Mouse (Mus musculus) kidney, adult 2 months (tissue): ENCODE data around the gene Hormad2. TPM values are rescaled to one million over a fixed set of nuclear protein-coding genes. Genes with fewer than 3 reads are reported as not detected.

Experiments used
- DNase-seq: peaks from one replicate; pipeline ENCODE4 v3.0.0; 2021
- H3K27ac ChIP-seq: fragments of 200-500 bp; 2 replicates; pipeline ENCODE4 v1.5.1; 2012; ENCODE audit warnings: low read depth, low read length, control low read depth, inconsistent platforms; ENCODE audit not compliant: insufficient read depth
- H3K27me3 ChIP-seq: fragments of 200-500 bp; replicated peaks from 2 replicates; pipeline ENCODE4 v1.6.1; 2012; ENCODE audit warnings: mild to moderate bottlenecking, moderate library complexity, low read length, inconsistent platforms; ENCODE audit not compliant: control insufficient read depth, insufficient read depth
- H3K36me3 ChIP-seq: fragments of 200-500 bp; 2 replicates; pipeline ENCODE4 v1.6.1; 2012; ENCODE audit warnings: mild to moderate bottlenecking, moderate library complexity, low read length, inconsistent platforms; ENCODE audit not compliant: control insufficient read depth, insufficient read depth
- H3K4me1 ChIP-seq: fragments of 200-500 bp; 2 replicates; pipeline ENCODE4 v1.6.1; 2011; ENCODE audit warnings: low read length; ENCODE audit not compliant: control insufficient read depth, insufficient read depth
- H3K4me3 ChIP-seq: fragments of 200-500 bp; 2 replicates; pipeline ENCODE4 v1.5.1; 2011; ENCODE audit warnings: mild to moderate bottlenecking, low read depth, low read length, control low read depth; ENCODE audit not compliant: insufficient read depth
- CTCF ChIP-seq: fragments of 200-500 bp; conservative IDR thresholded peaks from 2 replicates; pipeline ENCODE4 v1.5.1; 2011; ENCODE audit warnings: low read depth, mild to moderate bottlenecking, control low read depth, low read length, moderate library complexity, mixed read lengths; ENCODE audit not compliant: insufficient read depth, insufficient read length
- POLR2A ChIP-seq: fragments of 200-500 bp; IDR thresholded peaks from one replicate; pipeline ENCODE4 v1.6.1; 2011; ENCODE audit warnings: low read depth, low read length, control low read depth
- WGBS: fragments of 180-500 bp; shearing (Covaris S2); methylation state at CpG from one replicate; pipeline ENCODE4 v1.1.7; 2018; 5-methylcytosine and 5-hydroxymethylcytosine counted together
- polyA plus RNA-seq: library from polyadenylated mRNA; depleted of rRNA; stranded (reverse); fragments of >200 nt; gene quantifications from 2 replicates; pipeline ENCODE4 v1.2.3, GENCODE M21; 2012

The Hormad2 gene
- polyA plus RNA-seq, 1 experiment = not detected

GRCm38 (mm10) chr11:4476184-4476697 lies 35.3 kb upstream of the Hormad2 start:
- H3K4me1 ChIP-seq = no peaks in the 10 kb centered on the region; the same call in 1 of the 2 replicates
- 80% methylated on average over 4 of the region's 4 CpGs for WGBS
- DNase-seq = no peak
- no peak overlapping the region for H3K27ac ChIP-seq
- H3K4me3 ChIP-seq = no peak overlapping the region
- H3K36me3 ChIP-seq = no peaks in the 10 kb centered on the region; the same call in 1 of the 2 replicates
- no peak for TF ChIP-seq CTCF
- no peak for TF ChIP-seq POLR2A
- H3K27me3 ChIP-seq = no peaks in the 10 kb centered on the region

DNA sequence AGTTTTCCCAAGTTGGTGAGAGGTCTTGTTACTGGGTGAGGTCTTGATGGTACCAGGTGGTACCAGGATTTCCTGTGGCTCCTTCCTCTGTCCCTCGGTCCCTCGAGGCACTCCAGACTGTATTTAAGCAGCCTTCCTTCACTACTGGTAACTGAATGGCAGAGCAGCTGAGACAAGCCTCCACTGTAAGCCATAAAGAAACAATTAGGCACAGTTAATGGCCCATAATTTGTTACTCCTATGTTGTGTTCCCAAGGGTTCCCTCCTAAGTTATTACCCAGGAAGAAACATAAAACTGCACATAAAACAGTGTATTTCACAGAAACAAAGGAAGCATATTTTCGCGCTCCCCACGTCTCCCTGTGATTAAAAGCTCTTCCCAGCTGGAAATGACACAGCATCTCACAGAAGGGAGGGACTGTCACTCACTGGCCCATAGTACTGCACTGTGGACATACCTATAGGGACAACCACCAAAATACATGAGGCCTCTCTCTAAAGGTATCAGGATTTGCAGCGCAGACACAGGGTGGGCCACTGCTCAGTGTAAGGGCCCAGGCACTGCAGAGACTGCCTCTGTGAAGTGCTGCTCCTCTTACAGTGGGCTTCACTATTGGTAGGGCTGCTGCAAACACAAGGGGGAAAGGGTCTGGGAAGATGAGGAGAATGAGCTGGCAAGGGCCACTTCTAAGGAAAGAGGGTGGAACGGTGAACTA lies 31.7 kb upstream of the Hormad2 start:
- H3K27me3 ChIP-seq = no peaks in the 10 kb centered on the region
- H3K27ac ChIP-seq = no peak overlapping the region
- no peak overlapping the region for H3K4me3 ChIP-seq
- no peak for DNase-seq
- H3K4me1 ChIP-seq = no peaks in the 10 kb centered on the region
- H3K36me3 ChIP-seq = no peaks in the 10 kb centered on the region
- TF ChIP-seq POLR2A (no peak), CTCF (no peak)
- 37% methylated on average over 7 of the region's 7 CpGs for WGBS

GRCm38 (mm10) chr11:4471734-4472133 lies 30.8 kb upstream of the Hormad2 start:
- TF ChIP-seq POLR2A = no peak
- TF ChIP-seq CTCF = no peak
- 85% methylated on average over 5 of the region's 5 CpGs for WGBS

DNA sequence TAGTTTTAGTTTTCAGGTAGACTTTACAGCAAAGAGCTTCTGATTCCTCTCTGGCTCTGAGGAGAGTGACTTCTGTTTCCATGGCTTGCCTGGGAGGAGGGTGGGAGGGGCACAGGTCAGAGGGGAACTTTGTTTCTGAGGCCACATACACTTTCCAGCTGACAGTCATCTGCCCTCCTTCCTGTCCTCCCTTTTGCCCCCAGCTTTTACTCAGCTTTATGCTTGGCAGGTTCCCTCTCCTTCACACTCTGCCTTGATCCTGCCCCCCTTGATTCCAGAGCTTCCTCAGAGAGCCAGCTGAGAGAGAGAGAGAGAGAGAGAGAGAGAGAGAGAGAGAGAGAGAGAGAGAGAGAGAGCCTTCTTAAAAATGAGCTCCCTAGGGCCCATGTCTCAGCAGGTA lies 30.3 kb upstream of the Hormad2 start:
- Histone ChIP-seq H3K4me3 (no peak overlapping the region), H3K4me1 (no peaks in the 10 kb centered on the region; the same call in 1 of the 2 replicates), H3K27ac (no peak overlapping the region), H3K27me3 (no peaks in the 10 kb centered on the region), H3K36me3 (no peaks in the 10 kb centered on the region)
- DNase-seq = no peak
- no peak for TF ChIP-seq CTCF
- TF ChIP-seq POLR2A = no peak

More at GRCm38 (mm10) chr11:4471734-4472133, 30.8 kb upstream of the Hormad2 start:
- no peak for DNase-seq
- no peaks in the 10 kb centered on the region for H3K4me1 ChIP-seq
- no peak overlapping the region for H3K4me3 ChIP-seq
- no peaks in the 10 kb centered on the region for H3K27me3 ChIP-seq
- no peak overlapping the region for H3K27ac ChIP-seq
- no peaks in the 10 kb centered on the region for H3K36me3 ChIP-seq

DNA sequence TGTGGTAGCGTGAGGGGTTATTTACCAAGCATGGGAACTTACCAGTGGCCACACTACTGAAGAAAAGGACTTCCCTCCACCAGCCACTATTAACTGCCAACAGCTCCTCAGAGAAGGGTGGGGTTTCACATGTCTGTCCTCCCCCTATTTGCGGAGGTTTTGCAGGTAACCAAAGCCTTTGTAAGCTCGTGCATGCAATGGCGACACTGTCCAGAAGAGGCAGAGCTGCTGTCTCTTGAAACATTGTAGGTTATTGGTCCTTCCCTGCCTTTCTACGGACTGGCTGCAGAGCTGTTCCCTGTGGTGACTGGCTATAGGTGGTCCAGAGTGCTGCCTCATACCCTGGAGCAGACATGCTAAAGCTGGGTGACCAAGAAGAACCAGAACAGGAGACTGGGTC lies 28.2 kb upstream of the Hormad2 start:
- 87% methylated on average over 5 of the region's 5 CpGs for WGBS
- Histone ChIP-seq H3K36me3 (no peaks in the 10 kb centered on the region), H3K27ac (no peak overlapping the region), H3K4me1 (no peaks in the 10 kb centered on the region; the same call in 1 of the 2 replicates), H3K4me3 (no peak overlapping the region), H3K27me3 (no peaks in the 10 kb centered on the region)
- DNase-seq = no peak
- no peak for TF ChIP-seq POLR2A
- no peak for TF ChIP-seq CTCF

- Histone ChIP-seq H3K4me3 (no peak overlapping the region), H3K27me3 (no peaks in the 10 kb centered on the region), H3K4me1 (no peaks in the 10 kb centered on the region; the same call in 1 of the 2 replicates), H3K36me3 (no peaks in the 10 kb centered on the region), H3K27ac (no peak overlapping the region)
- no peak for DNase-seq
- 81% methylated on average over 1 of the region's 1 CpGs for WGBS
- TF ChIP-seq POLR2A (no peak), CTCF (no peak)
Observed at GRCm38 (mm10) chr11:4467436-4467835, 26.5 kb upstream of the Hormad2 start.

- Histone ChIP-seq H3K4me3 (no peak overlapping the region), H3K4me1 (no peaks in the 10 kb centered on the region; the same call in 1 of the 2 replicates), H3K27ac (no peak overlapping the region), H3K36me3 (no peaks in the 10 kb centered on the region), H3K27me3 (no peaks in the 10 kb centered on the region)
- DNase-seq = peak; percentile 63
- 38% methylated on average over 4 of the region's 4 CpGs for WGBS
- TF ChIP-seq CTCF (no peak), POLR2A (no peak)
Observed at GRCm38 (mm10) chr11:4466191-4466590, 25.3 kb upstream of the Hormad2 start.

DNA sequence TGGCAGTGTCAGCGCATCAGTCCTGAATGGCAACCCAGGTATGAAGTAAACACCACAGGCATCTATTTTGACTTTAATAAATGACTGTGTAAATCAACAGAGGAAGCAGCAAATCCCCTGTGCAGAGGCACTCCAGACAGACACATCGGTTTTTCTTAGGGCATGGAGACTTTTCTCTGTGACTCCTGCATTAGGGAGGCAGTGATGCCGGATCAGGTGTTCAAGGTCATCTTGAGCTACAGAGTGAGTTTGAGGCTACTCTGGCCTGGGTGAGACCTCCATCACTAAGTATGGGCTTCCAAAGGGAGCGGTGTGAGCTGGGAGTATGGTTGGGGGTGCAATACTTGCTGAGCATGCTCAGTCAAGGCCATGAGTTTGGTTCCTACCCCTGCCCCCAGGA lies 23.7 kb upstream of the Hormad2 start:
- Histone ChIP-seq H3K4me3 (no peak overlapping the region), H3K4me1 (no peaks in the 10 kb centered on the region; the same call in 1 of the 2 replicates), H3K27ac (no peak overlapping the region), H3K36me3 (no peaks in the 10 kb centered on the region), H3K27me3 (no peaks in the 10 kb centered on the region)
- TF ChIP-seq POLR2A = no peak
- TF ChIP-seq CTCF = no peak
- no peak for DNase-seq
- WGBS = 88% methylated on average over 4 of the region's 4 CpGs
